Comparison of ENCODE assay signal across 22 mouse cellular contexts in genomic region chr7:89700511-89700910, GRCm38 (mm10).
"Had no signal": no experiment of that assay in that cellular context is flagged by ENCODE, and none has a peak within 500 bp of the region (broad histone marks: within the 10 kb centered on the region; RNA-seq: fewer than 3 reads in every experiment).

No protein-coding gene starts in this region.

- H3K36me3 ChIP-seq: kidney, embryonic 15.5 days; limb, embryonic 12.5 days; limb, embryonic 15.5 days; midbrain, embryonic 10.5 days; midbrain, embryonic 13.5 days; neural tube, embryonic 13.5 days had no signal

- ATAC-seq: midbrain, embryonic 13.5 days; midbrain, embryonic 16.5 days had no signal

- H3K4me3 ChIP-seq: kidney, embryonic 15.5 days; limb, embryonic 12.5 days; limb, embryonic 15.5 days; midbrain, embryonic 10.5 days; midbrain, embryonic 13.5 days; myocyte; neural tube, embryonic 13.5 days had no signal

- H3K4me1 ChIP-seq: kidney, embryonic 15.5 days; limb, embryonic 12.5 days; midbrain, embryonic 10.5 days; midbrain, embryonic 13.5 days; neural tube, embryonic 13.5 days had no signal

- H3K9ac ChIP-seq: kidney, embryonic 15.5 days; limb, embryonic 12.5 days; limb, embryonic 15.5 days; liver, embryonic 14.5 days; liver, postnatal 0 days; lung, embryonic 14.5 days; midbrain, embryonic 13.5 days; neural tube, embryonic 13.5 days had no signal

- H3K9me3 ChIP-seq: kidney, embryonic 15.5 days; limb, embryonic 12.5 days; limb, embryonic 15.5 days; midbrain, embryonic 10.5 days; midbrain, embryonic 13.5 days; neural tube, embryonic 13.5 days had no signal

- H3K27me3 ChIP-seq: kidney, embryonic 15.5 days; limb, embryonic 12.5 days; limb, embryonic 15.5 days; midbrain, embryonic 13.5 days; neural tube, embryonic 13.5 days had no signal

- DNase-seq: kidney, postnatal 10 days; kidney, postnatal 4 days; liver, postnatal 0 days; right cerebral cortex, adult 18-20 months; right cerebral cortex, postnatal 14 days; right cerebral cortex, postnatal 4 days; thymus, adult 2 months; thymus, postnatal 14 days; thymus, postnatal 4 days had no signal

- H3K27ac ChIP-seq: kidney, embryonic 15.5 days; limb, embryonic 12.5 days; limb, embryonic 15.5 days; liver, embryonic 14.5 days; macrophage; midbrain, embryonic 10.5 days; midbrain, embryonic 13.5 days; neural tube, embryonic 13.5 days; stomach, postnatal 0 days had no signal

- H3K4me2 ChIP-seq: kidney, embryonic 15.5 days; limb, embryonic 12.5 days; limb, embryonic 15.5 days; liver, embryonic 11.5 days; lung, embryonic 14.5 days; midbrain, embryonic 13.5 days; neural tube, embryonic 13.5 days had no signal
